Mouse (Mus musculus): ENCODE results near the gene Gosr2. TPM values are rescaled to one million over a fixed set of nuclear protein-coding genes. Genes with fewer than 3 reads are reported as not detected.
A peak's percentile ranks its signal among the peaks of the same experiment; 100 is the strongest.
"Not testable (repeated sequence)": the region's sequence is repeated elsewhere in the genome, so short reads cannot be mapped to it uniquely, and the experiment has no call there.

Gosr2 gene
- total RNA-seq, 2 experiments from 2014 or later: 15.2 to 16.3 TPM

- ATAC-seq (replicated peaks; ENCODE audit: low FRiP score, poor library complexity, severe bottlenecking): no peak
Measured at GRCm38 (mm10) chr11:103693241-103693640, 4.5 kb downstream of the Gosr2 start.

- no peak for ATAC-seq (replicated peaks; ENCODE audit: low FRiP score, poor library complexity, severe bottlenecking)
Measured at GRCm38 (mm10) chr11:103691036-103691435, 6.7 kb downstream of the Gosr2 start.

GRCm38 (mm10) chr11:103688980-103689378 lies 8.7 kb downstream of the Gosr2 start:
- no peak for ATAC-seq (replicated peaks; ENCODE audit: low FRiP score, poor library complexity, severe bottlenecking)

- no peak for ATAC-seq (replicated peaks; ENCODE audit: low FRiP score, poor library complexity, severe bottlenecking)
Measured at GRCm38 (mm10) chr11:103688271-103688979, 9.3 kb downstream of the Gosr2 start.

GRCm38 (mm10) chr11:103686706-103687105 lies 11.0 kb downstream of the Gosr2 start:
- no peak for ATAC-seq (replicated peaks; ENCODE audit: low FRiP score, poor library complexity, severe bottlenecking)

GRCm38 (mm10) chr11:103685261-103685736 lies 12.4 kb downstream of the Gosr2 start:
- no peak for ATAC-seq (replicated peaks; ENCODE audit: low FRiP score, poor library complexity, severe bottlenecking)

GRCm38 (mm10) chr11:103683667-103684334 lies 13.9 kb downstream of the Gosr2 start:
- no peak for ATAC-seq (replicated peaks; ENCODE audit: low FRiP score, poor library complexity, severe bottlenecking)

- ATAC-seq (replicated peaks; ENCODE audit: low FRiP score, poor library complexity, severe bottlenecking): not testable (repeated sequence)
Measured at GRCm38 (mm10) chr11:103677042-103677441, 20.7 kb downstream of the Gosr2 start.

- peak; percentile 65; the same call in 1 of the 2 replicates for ATAC-seq (replicated peaks; ENCODE audit: low FRiP score, poor library complexity, severe bottlenecking)
Measured at GRCm38 (mm10) chr11:103675556-103675955, 22.1 kb downstream of the Gosr2 start.

GRCm38 (mm10) chr11:103666907-103667426 lies 30.7 kb downstream of the Gosr2 start:
- ATAC-seq (replicated peaks; ENCODE audit: low FRiP score, poor library complexity, severe bottlenecking): no peak

GRCm38 (mm10) chr11:103666181-103666906 lies 31.4 kb downstream of the Gosr2 start:
- no peak for ATAC-seq (replicated peaks; ENCODE audit: low FRiP score, poor library complexity, severe bottlenecking)

GRCm38 (mm10) chr11:103665695-103666094 lies 32.0 kb downstream of the Gosr2 start:
- ATAC-seq (replicated peaks; ENCODE audit: low FRiP score, poor library complexity, severe bottlenecking): no peak

- no peak for ATAC-seq (replicated peaks; ENCODE audit: low FRiP score, poor library complexity, severe bottlenecking)
Measured at GRCm38 (mm10) chr11:103663119-103663518, 34.6 kb downstream of the Gosr2 start.

GRCm38 (mm10) chr11:103662546-103662945 lies 35.2 kb downstream of the Gosr2 start:
- ATAC-seq (replicated peaks; ENCODE audit: low FRiP score, poor library complexity, severe bottlenecking): no peak

- ATAC-seq (replicated peaks; ENCODE audit: low FRiP score, poor library complexity, severe bottlenecking): no peak
Measured at GRCm38 (mm10) chr11:103661863-103662262, 35.8 kb downstream of the Gosr2 start.

- no peak for ATAC-seq (replicated peaks; ENCODE audit: low FRiP score, poor library complexity, severe bottlenecking)
Measured at GRCm38 (mm10) chr11:103658189-103658588, 39.5 kb downstream of the Gosr2 start.

- no peak for ATAC-seq (replicated peaks; ENCODE audit: low FRiP score, poor library complexity, severe bottlenecking)
Measured at GRCm38 (mm10) chr11:103656520-103656919, 41.2 kb downstream of the Gosr2 start.

- no peak for ATAC-seq (replicated peaks; ENCODE audit: low FRiP score, poor library complexity, severe bottlenecking)
Measured at GRCm38 (mm10) chr11:103653359-103653965, 44.2 kb downstream of the Gosr2 start.

GRCm38 (mm10) chr11:103651426-103651825 lies 46.3 kb downstream of the Gosr2 start:
- no peak for ATAC-seq (replicated peaks; ENCODE audit: low FRiP score, poor library complexity, severe bottlenecking)

GRCm38 (mm10) chr11:103649983-103650493 lies 47.7 kb downstream of the Gosr2 start:
- ATAC-seq (replicated peaks; ENCODE audit: low FRiP score, poor library complexity, severe bottlenecking): no peak
